Comparison of ENCODE assay signal across 9 mouse cellular contexts in genomic region chr7:27315958-27316357, GRCm38 (mm10). TPM values are rescaled to one million over a fixed set of nuclear protein-coding genes. Genes with fewer than 3 reads are reported as not detected.
A peak's percentile ranks its signal among the peaks of the same experiment; 100 is the strongest.
DNase-seq lines count a peak whose midpoint lies in the region; ATAC-seq and TF ChIP-seq lines count a peak whose summit lies in the region.
"Had no signal": no experiment of that assay in that cellular context is flagged by ENCODE, and none has a peak within 500 bp of the region (broad histone marks: within the 10 kb centered on the region; RNA-seq: fewer than 3 reads in every experiment).

No protein-coding gene starts in this region.

- peaks cover 3% of the 10 kb centered on the region; the same call in 1 of the 2 replicates for H3K4me1 ChIP-seq in lung, embryonic 15.5 days
- H3K4me1 ChIP-seq in forebrain, postnatal 0 days (ENCODE audit: insufficient read depth): no peaks in the 10 kb centered on the region
- H3K4me1 ChIP-seq in kidney, embryonic 16.5 days (ENCODE audit: insufficient read depth, low read length): peaks cover 6% of the 10 kb centered on the region

- no peak for TF ChIP-seq CTCF in forebrain, postnatal 0 days (IDR thresholded peaks at IDR 0.05; ENCODE audit: low read depth)

- no peak overlapping the region for H3K4me2 ChIP-seq in lung, embryonic 15.5 days
- no peak overlapping the region for H3K4me2 ChIP-seq in forebrain, postnatal 0 days (ENCODE audit: low read depth)
- H3K4me2 ChIP-seq in kidney, embryonic 16.5 days (replicated peaks; ENCODE audit: low read depth, low read length): no peak overlapping the region

- peaks cover 4% of the 10 kb centered on the region; the same call in 1 of the 2 replicates for H3K9me3 ChIP-seq in lung, embryonic 15.5 days
- no peaks in the 10 kb centered on the region for H3K9me3 ChIP-seq in forebrain, postnatal 0 days (ENCODE audit: low read length)
- peaks cover 16% of the 10 kb centered on the region for H3K9me3 ChIP-seq in kidney, embryonic 16.5 days (ENCODE audit: low read length)

- peaks cover 38% of the 10 kb centered on the region for H3K36me3 ChIP-seq in lung, embryonic 15.5 days
- H3K36me3 ChIP-seq in forebrain, postnatal 0 days (ENCODE audit: insufficient read depth): 0 out of 2 replicates have a peak, but pooled peaks cover 6% of the 10 kb centered on the region
- H3K36me3 ChIP-seq in kidney, embryonic 16.5 days (ENCODE audit: insufficient read depth, low read length): peaks cover 13% of the 10 kb centered on the region

- 0 out of 2 replicates have a peak, but pooled peaks have one; percentile 10 for ATAC-seq in lung, embryonic 15.5 days (ENCODE audit: borderline replicate concordance, extremely low read depth, low FRiP score, low TSS enrichment)
- peak; percentile 87 for ATAC-seq in forebrain, postnatal 0 days
- ATAC-seq in kidney, embryonic 16.5 days (ENCODE audit: low FRiP score, low TSS enrichment): peak; percentile 68; the same call in 1 of the 2 replicates

- H3K27me3 ChIP-seq in lung, embryonic 15.5 days: no peaks in the 10 kb centered on the region
- no peaks in the 10 kb centered on the region for H3K27me3 ChIP-seq in forebrain, postnatal 0 days (ENCODE audit: insufficient read depth, low read length)
- H3K27me3 ChIP-seq in kidney, embryonic 16.5 days (ENCODE audit: insufficient read depth, low read length): no peaks in the 10 kb centered on the region; the same call in 1 of the 2 replicates

- WGBS in lung, embryonic 15.5 days: 48% methylated on average over 7 of the region's 7 CpGs
- WGBS in forebrain, postnatal 0 days: 20% methylated on average over 7 of the region's 7 CpGs
- WGBS in kidney, embryonic 16.5 days: 7% methylated on average over 7 of the region's 7 CpGs

- no peak overlapping the region for H3K4me3 ChIP-seq in lung, embryonic 15.5 days
- H3K4me3 ChIP-seq in forebrain, postnatal 0 days (ENCODE audit: low read depth, low read length): no peak overlapping the region
- no peak overlapping the region for H3K4me3 ChIP-seq in kidney, embryonic 16.5 days (ENCODE audit: low read length)

- no peak for DNase-seq in lung, postnatal 36 days
- peak; percentile 71 for DNase-seq in forebrain, postnatal 0 days
- peak; percentile 60 for DNase-seq in thymus, postnatal 14 days
- no peak for DNase-seq in lung, postnatal 4 days
- DNase-seq in spleen, postnatal 36 days (ENCODE audit: low spot score in 2 of 2): no peak
- no peak for DNase-seq in liver

- H3K27ac ChIP-seq in lung, embryonic 15.5 days: no peak overlapping the region
- peak overlapping the region; percentile 40 for H3K27ac ChIP-seq in forebrain, postnatal 0 days (ENCODE audit: low read depth, low read length)
- H3K27ac ChIP-seq in kidney, embryonic 16.5 days (ENCODE audit: low read length): no peak overlapping the region

- H3K9ac ChIP-seq in lung, embryonic 15.5 days: no peak overlapping the region
- H3K9ac ChIP-seq in forebrain, postnatal 0 days: no peak overlapping the region
- no peak overlapping the region for H3K9ac ChIP-seq in kidney, embryonic 16.5 days (replicated peaks; ENCODE audit: low read length)

RNA-seq across cellular contexts. Expression of gene Ltbp4, which starts 21.5 kb away (rescaled TPM):
- polyA plus RNA-seq in lung, embryonic 15.5 days (2015; fragmentation: Nextera tagmentation; extraction: Ambion mirVana): 96.2 and 102 TPM in 2 replicates
- 13.4 and 26.7 TPM in 2 replicates for total RNA-seq in forebrain, postnatal 0 days (2014; rRNA removed)
- 8.3 and 11.7 TPM in 2 replicates for polyA plus RNA-seq in forebrain, postnatal 0 days (2015; fragmentation: Nextera tagmentation; extraction: Ambion mirVana)
- 45.9 and 55.8 TPM in 2 replicates for polyA plus RNA-seq in kidney, embryonic 16.5 days (2015; fragmentation: Nextera tagmentation; extraction: Ambion mirVana)

RNA-seq across cellular contexts. Expression of gene Shkbp1, which starts 39.9 kb away (rescaled TPM):
- polyA plus RNA-seq in lung, embryonic 15.5 days (2015; fragmentation: Nextera tagmentation; extraction: Ambion mirVana): 48.3 and 51.4 TPM in 2 replicates
- total RNA-seq in forebrain, postnatal 0 days (2014; rRNA removed): 30.2 and 35.6 TPM in 2 replicates
- 31.8 and 33.1 TPM in 2 replicates for polyA plus RNA-seq in forebrain, postnatal 0 days (2015; fragmentation: Nextera tagmentation; extraction: Ambion mirVana)
- polyA plus RNA-seq in kidney, embryonic 16.5 days (2015; fragmentation: Nextera tagmentation; extraction: Ambion mirVana): 51.4 and 56.9 TPM in 2 replicates

RNA-seq across cellular contexts. Expression of gene Gm20479, which starts 41.3 kb away (rescaled TPM):
- polyA plus RNA-seq in lung, embryonic 15.5 days (2015; fragmentation: Nextera tagmentation; extraction: Ambion mirVana): 0.79 and 1.3 TPM in 2 replicates
- total RNA-seq in forebrain, postnatal 0 days (2014; rRNA removed): not detected in 2 replicates
- not detected in 2 replicates for polyA plus RNA-seq in forebrain, postnatal 0 days (2015; fragmentation: Nextera tagmentation; extraction: Ambion mirVana)
- polyA plus RNA-seq in kidney, embryonic 16.5 days (2015; fragmentation: Nextera tagmentation; extraction: Ambion mirVana): 0.64 and 0.80 TPM in 2 replicates
- polyA plus RNA-seq: gonadal fat pad, adult 2 months had no signal

RNA-seq across cellular contexts. Expression of gene Numbl, which starts 57.7 kb away (rescaled TPM):
- polyA plus RNA-seq in lung, embryonic 15.5 days (2015; fragmentation: Nextera tagmentation; extraction: Ambion mirVana): 23.6 and 23.8 TPM in 2 replicates
- total RNA-seq in forebrain, postnatal 0 days (2014; rRNA removed): 81.6 and 86.4 TPM in 2 replicates
- polyA plus RNA-seq in forebrain, postnatal 0 days (2015; fragmentation: Nextera tagmentation; extraction: Ambion mirVana): 47.5 and 51.7 TPM in 2 replicates
- 13.5 and 16.4 TPM in 2 replicates for polyA plus RNA-seq in kidney, embryonic 16.5 days (2015; fragmentation: Nextera tagmentation; extraction: Ambion mirVana)

Comparison
In these comparisons a context has a peak if more than half of its experiments do, and no peak if none do; other contexts are left out.
1. ATAC-seq: peak in every context shown above with its lines; median percentile 87 in forebrain, postnatal 0 days; 68 in kidney, embryonic 16.5 days; 10 in lung, embryonic 15.5 days.
2. DNase-seq: peak in forebrain, postnatal 0 days (single experiment) and thymus, postnatal 14 days (single experiment); none in lung, postnatal 36 days (single experiment), lung, postnatal 4 days (0 of 2), spleen, postnatal 36 days (0 of 2) and liver (single experiment).